Mouse (Mus musculus) sigmoid colon, adult 10 weeks (tissue): ENCODE results near the gene Vmn1r68. TPM values are rescaled to one million over a fixed set of nuclear protein-coding genes. Genes with fewer than 3 reads are reported as not detected.

Source experiments
- polyA plus RNA-seq: library from polyadenylated mRNA; stranded (reverse); fragments of 350-450 nt; fragmentation: Illumina TruSeq; extraction: RNeasy Lipid Tissue Mini Kit (QIAGEN cat#74804); gene quantifications from one replicate; pipeline ENCODE4 v1.2.3, GENCODE M21; 2014; ENCODE audit warnings: low read depth, low replicate concordance

Gene Vmn1r68
- not detected for polyA plus RNA-seq

DNA sequence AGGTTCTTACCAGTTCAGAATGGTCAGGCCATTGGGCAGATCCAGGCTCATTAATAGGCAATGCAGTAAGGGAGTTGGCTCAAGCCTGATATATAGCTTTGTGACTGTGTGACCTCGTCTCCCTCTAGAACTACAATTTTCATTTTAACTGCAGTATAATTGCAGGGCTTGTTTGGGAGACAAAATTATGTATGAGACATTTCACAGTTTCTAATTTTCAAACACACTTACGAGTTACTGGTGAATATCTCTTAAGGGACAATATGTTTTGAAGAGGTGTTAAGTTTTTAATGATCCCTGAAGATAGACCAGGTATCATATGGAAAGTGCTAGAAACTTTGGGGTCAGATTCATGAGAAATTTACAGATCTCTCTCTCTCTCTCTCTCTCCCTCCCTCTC, at the start of gene Vmn1r68:
Vmn1r68 (minus strand) TSS at position 101 of the 400 bp plus-strand sequence.

DNA sequence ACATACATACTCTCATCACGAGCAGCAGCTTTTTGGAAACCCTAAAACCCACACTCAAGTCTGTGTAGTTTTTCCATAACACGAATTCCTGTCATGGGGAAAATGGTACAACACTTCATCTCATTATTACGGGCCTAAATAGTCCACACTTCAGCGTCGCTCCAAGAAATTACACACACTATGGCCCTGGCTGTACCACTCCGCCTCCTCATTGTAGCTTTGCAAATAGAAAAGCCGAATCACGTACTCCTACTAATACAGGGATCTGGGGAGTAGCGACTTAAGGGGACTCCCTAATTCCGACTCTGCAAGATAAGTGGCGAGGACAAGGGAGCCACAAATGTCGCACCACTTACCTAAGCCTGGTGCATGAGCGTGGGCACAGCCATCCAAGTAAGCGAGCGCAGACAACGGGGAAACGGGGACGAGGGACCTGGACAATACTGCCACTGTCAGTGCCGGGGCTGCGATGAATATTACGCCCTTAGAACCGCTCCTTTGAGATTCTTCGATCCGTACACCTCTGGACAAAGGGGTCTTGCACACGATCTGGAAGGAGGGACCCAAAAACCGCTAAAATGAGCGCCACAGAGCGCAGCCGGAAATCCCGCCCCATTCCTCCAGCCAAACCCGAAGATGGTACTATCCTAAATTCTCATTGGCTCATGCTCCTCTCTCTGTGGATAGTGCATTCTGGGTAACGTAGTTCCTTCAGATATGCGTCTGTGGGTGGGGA, 63.3 kb downstream of the Vmn1r68 start, which contains the start of gene Zik1:
Zik1 (minus strand) TSS at position 609 of the 736 bp plus-strand sequence.

Other genes starting within 250 kb of the Vmn1r68 start
- not detected for gene Vmn1r67, start 115.2 kb downstream of the Vmn1r68 start, polyA plus RNA-seq
- 1.9 TPM for gene Zik1, start 63.1 kb downstream of the Vmn1r68 start, polyA plus RNA-seq
- not detected for gene Vmn1r69, start 55.2 kb upstream of the Vmn1r68 start, polyA plus RNA-seq
- gene Vmn1r70, start 73.0 kb upstream of the Vmn1r68 start, polyA plus RNA-seq, result not detected
- gene Nlrp4b, start 129.3 kb upstream of the Vmn1r68 start, polyA plus RNA-seq, result not detected
- not detected for gene Vmn1r71, start 195.9 kb upstream of the Vmn1r68 start, polyA plus RNA-seq